Mouse (Mus musculus): ENCODE data around the gene Vps18.

GRCm38 (mm10) chr2:119304391-119304790 is 15.9 kb downstream of the Vps18 start:
- TF ChIP-seq CTCF (IDR thresholded peaks at IDR 0.05; ENCODE audit: extremely low read depth, insufficient read depth, low read length), result no peak
- TF ChIP-seq POLR2A (IDR thresholded peaks at IDR 0.05; ENCODE audit: extremely low read depth, insufficient read depth, low read length), result no peak

All from cortical plate, adult 2 months (tissue).